Mouse (Mus musculus) stomach, postnatal 0 days (tissue): ENCODE measurements around the gene Rcan2. TPM values are rescaled to one million over a fixed set of nuclear protein-coding genes. Genes with fewer than 3 reads are reported as not detected.

Experiments
- ATAC-seq: fragments of 200-750 bp; cut with Nextera tagmentation; 2 replicates; pipeline ENCODE4 v1.8.0; 2017; ENCODE audit not compliant: low FRiP score, low TSS enrichment
- DNase-seq: peaks from one replicate; pipeline ENCODE4 v3.0.0-alpha.2; 2016; ENCODE audit warnings: low spot score
- H3K27ac ChIP-seq: fragments of 300-500 bp; sonication (generic); replicated peaks from 2 replicates; pipeline ENCODE4 v1.5.1; 2014; ENCODE audit warnings: mild to moderate bottlenecking, control low read depth
- H3K27me3 ChIP-seq: fragments of 300-500 bp; sonication (generic); 2 replicates; pipeline ENCODE4 v1.6.1; 2014; ENCODE audit warnings: low read length; ENCODE audit not compliant: control insufficient read depth, insufficient read depth
- H3K36me3 ChIP-seq: fragments of 300-500 bp; sonication (generic); 2 replicates; pipeline ENCODE4 v1.6.1; 2014; ENCODE audit warnings: low read length, mixed read lengths; ENCODE audit not compliant: control insufficient read depth, insufficient read depth
- H3K4me1 ChIP-seq: fragments of 300-500 bp; sonication (generic); replicated peaks from 2 replicates; pipeline ENCODE4 v1.6.1; 2014; ENCODE audit warnings: antibody characterized with exemption; ENCODE audit not compliant: control insufficient read depth, insufficient read depth
- H3K4me2 ChIP-seq: fragments of 300-500 bp; sonication (generic); replicated peaks from 2 replicates; pipeline ENCODE4 v1.6.1; 2014; ENCODE audit warnings: low read depth, mild to moderate bottlenecking, control low read depth, moderate library complexity
- H3K4me3 ChIP-seq: fragments of 300-500 bp; sonication (generic); 2 replicates; pipeline ENCODE4 v1.5.1; 2014; ENCODE audit warnings: low read depth, low read length, control low read depth
- H3K9ac ChIP-seq: fragments of 300-500 bp; sonication (generic); 2 replicates; pipeline ENCODE4 v1.6.1; 2014; ENCODE audit warnings: mild to moderate bottlenecking, low read length, control low read depth, mixed read lengths
- H3K9me3 ChIP-seq: fragments of 300-500 bp; sonication (generic); 2 replicates; pipeline ENCODE4 v1.6.1; 2016; ENCODE audit warnings: low read length; ENCODE audit not compliant: control insufficient read depth
- CTCF ChIP-seq: IDR thresholded peaks from 2 replicates; pipeline ENCODE4 v1.5.1; 2016; ENCODE audit warnings: antibody characterized with exemption, low read depth, mild to moderate bottlenecking, moderate library complexity
- EP300 ChIP-seq: optimal IDR thresholded peaks from 2 replicates; pipeline ENCODE3; 2016; ENCODE audit warnings: antibody characterized with exemption
- WGBS: fragments of 180-500 bp; shearing (Covaris S2); extraction: QIAGEN DNeasy Blood & Tissue Kit; methylation state at CpG from one replicate; pipeline ENCODE4 v1.1.7; 2014; 5-methylcytosine and 5-hydroxymethylcytosine counted together
- polyA plus RNA-seq: library from polyadenylated mRNA; unstranded; fragments of >200 nt; fragmentation: Nextera tagmentation; extraction: Ambion mirVana; gene quantifications from 2 replicates; pipeline ENCODE4 v1.2.1, GENCODE M21; 2015

Gene Rcan2
- polyA plus RNA-seq, 1 experiment from 2014 or later, result 11.0 TPM

DNA sequence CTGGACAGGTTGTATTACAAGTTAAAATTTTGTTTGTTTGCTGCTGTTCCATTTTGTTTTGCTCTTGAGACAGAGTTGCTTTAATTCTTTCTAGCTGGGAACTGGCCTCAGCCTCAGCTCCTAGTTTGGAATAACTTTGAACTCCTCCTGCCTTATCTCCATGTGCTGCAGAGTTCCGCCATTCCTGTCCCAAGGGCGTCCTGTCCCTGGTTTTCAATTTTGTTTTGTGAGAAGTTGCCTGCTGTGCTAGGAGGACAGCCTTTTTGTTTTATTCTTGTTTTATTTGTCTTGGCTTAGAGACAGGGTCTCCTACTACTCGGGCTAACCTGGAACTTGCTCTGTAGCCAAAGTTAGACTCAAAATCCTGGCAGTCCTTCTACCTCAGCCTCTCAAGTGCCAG is 26.1 kb downstream of the Rcan2 start:
- DNase-seq (no peak), ATAC-seq (no peak)
- Histone ChIP-seq H3K4me1 (no peaks in the 10 kb centered on the region), H3K36me3 (no peaks in the 10 kb centered on the region), H3K27ac (no peak overlapping the region), H3K9ac (no peak overlapping the region), H3K27me3 (no peaks in the 10 kb centered on the region), H3K4me2 (no peak overlapping the region), H3K9me3 (no peaks in the 10 kb centered on the region), H3K4me3 (no peak overlapping the region)
- TF ChIP-seq CTCF (no peak), EP300 (no peak)
- 70% methylated on average over 3 of the region's 3 CpGs for WGBS

DNA sequence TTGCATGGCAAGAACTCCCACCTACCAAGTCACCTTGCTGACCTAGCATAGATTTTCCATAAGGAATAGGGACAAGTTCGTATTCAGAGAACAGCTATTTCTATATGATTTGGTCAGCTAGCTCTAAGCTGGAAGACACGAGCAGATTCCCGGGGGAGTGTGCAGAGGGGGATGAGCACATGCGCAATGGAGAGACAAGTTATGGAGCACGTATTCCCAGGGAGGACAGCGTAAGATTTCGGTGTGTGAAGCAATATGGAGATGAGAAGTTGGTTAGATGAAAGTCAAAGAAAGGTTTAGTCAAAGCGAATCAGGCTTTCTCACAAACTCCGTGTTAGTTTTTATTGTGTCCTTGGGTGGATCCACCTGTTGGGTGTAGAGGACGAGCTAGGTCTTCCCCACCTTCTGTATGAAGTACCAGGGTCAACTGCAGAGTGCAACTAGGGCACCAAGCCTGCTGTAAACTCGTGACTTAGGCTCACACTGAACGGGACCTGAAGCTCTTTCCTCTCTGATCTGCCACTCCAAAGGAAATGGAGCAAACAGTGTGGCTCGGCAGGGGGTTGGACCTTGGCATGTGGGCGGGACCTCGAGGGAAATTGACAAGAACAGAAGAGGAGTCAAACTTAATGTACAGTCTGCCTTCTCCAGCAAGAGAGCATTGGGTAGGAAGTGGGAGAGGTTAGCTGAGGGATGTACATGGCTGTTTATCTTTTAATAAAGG is 31.4 kb downstream of the Rcan2 start:
- no peak overlapping the region for H3K4me3 ChIP-seq
- H3K4me2 ChIP-seq, result no peak overlapping the region
- H3K9ac ChIP-seq, result no peak overlapping the region
- TF ChIP-seq EP300 (no peak), CTCF (no peak)
- ATAC-seq (no peak), DNase-seq (no peak)
- no peaks in the 10 kb centered on the region for H3K9me3 ChIP-seq
- WGBS, result 75% methylated on average over 15 of the region's 15 CpGs
- no peaks in the 10 kb centered on the region for H3K27me3 ChIP-seq
- H3K4me1 ChIP-seq, result no peaks in the 10 kb centered on the region
- no peak overlapping the region for H3K27ac ChIP-seq
- no peaks in the 10 kb centered on the region for H3K36me3 ChIP-seq

DNA sequence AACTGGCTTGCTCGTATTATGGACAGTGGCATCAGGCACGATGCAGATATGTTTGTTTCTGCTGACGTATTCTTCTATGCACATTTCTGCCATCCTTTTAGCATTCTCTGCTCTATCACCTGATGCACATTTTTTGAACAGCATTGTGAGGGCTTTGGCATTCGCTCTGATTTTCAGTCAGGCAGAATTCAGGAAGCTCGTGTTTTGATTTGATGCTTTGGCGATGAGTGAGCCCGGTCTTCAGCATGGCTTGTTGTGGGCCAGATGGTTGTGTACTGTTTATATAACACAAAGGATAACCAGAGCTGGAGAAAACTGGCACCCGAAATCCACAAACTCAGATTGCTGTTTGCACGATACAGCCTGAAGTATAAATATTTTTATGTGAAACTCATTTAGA is 39.1 kb downstream of the Rcan2 start:
- Histone ChIP-seq H3K9ac (no peak overlapping the region), H3K4me1 (no peaks in the 10 kb centered on the region), H3K36me3 (no peaks in the 10 kb centered on the region), H3K4me3 (no peak overlapping the region), H3K9me3 (no peaks in the 10 kb centered on the region), H3K4me2 (no peak overlapping the region), H3K27ac (no peak overlapping the region), H3K27me3 (no peaks in the 10 kb centered on the region)
- DNase-seq (no peak), ATAC-seq (no peak)
- TF ChIP-seq EP300 (no peak), CTCF (no peak)
- WGBS, result 78% methylated on average over 9 of the region's 9 CpGs

DNA sequence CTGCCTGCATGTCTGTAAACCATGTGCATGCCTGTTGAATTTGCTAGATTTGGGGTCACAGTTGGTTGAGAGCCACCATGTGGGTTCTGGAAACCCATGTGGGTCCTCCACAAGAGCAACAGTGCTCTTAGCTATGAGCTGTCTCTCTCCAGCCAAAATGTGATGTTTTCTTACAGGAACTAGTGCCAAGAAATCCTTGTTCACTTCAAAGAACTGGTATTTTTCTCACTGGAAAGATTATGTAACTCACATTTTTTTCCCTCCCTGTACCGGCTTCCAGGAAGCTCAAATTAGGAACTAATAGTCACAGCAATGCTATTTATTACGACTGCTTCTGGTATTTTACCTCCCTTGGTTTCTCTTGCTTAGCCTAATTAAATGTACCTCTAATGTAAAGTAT is 45.6 kb downstream of the Rcan2 start:
- Histone ChIP-seq H3K4me3 (no peak overlapping the region), H3K27ac (no peak overlapping the region), H3K36me3 (no peaks in the 10 kb centered on the region), H3K9ac (no peak overlapping the region), H3K9me3 (no peaks in the 10 kb centered on the region), H3K4me1 (no peaks in the 10 kb centered on the region), H3K4me2 (no peak overlapping the region), H3K27me3 (no peaks in the 10 kb centered on the region)
- TF ChIP-seq EP300, result no peak
- TF ChIP-seq CTCF, result no peak
- 45% methylated on average over 2 of the region's 2 CpGs for WGBS
- no peak for ATAC-seq
- no peak for DNase-seq

DNA sequence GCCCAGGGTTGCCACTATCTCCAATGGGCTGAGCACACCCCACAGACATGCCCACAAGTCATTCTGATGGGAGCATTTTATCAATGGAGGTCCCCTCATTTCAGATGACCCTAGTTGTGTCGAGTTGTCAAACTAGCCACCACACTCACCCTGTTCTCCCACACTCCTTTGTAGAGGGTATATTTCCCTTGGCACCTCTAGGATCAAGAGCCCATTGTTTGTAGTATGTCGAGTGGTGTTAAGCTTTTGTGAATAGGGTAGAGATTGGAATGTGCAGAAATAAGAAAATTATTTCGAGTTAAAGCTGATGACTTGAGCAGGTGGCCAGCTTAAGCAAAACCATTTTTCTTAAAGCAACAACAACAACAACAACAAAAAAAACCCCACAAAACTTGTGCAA is 47.8 kb downstream of the Rcan2 start:
- H3K4me3 ChIP-seq, result no peak overlapping the region
- H3K4me2 ChIP-seq, result no peak overlapping the region
- no peak for ATAC-seq
- no peak for TF ChIP-seq CTCF
- TF ChIP-seq EP300, result no peak
- H3K9ac ChIP-seq, result no peak overlapping the region
- no peaks in the 10 kb centered on the region for H3K9me3 ChIP-seq
- no peaks in the 10 kb centered on the region for H3K4me1 ChIP-seq
- no peaks in the 10 kb centered on the region for H3K27me3 ChIP-seq
- WGBS, result 67% methylated on average over 3 of the region's 3 CpGs
- no peak overlapping the region for H3K27ac ChIP-seq
- no peaks in the 10 kb centered on the region for H3K36me3 ChIP-seq
- DNase-seq, result no peak

DNA sequence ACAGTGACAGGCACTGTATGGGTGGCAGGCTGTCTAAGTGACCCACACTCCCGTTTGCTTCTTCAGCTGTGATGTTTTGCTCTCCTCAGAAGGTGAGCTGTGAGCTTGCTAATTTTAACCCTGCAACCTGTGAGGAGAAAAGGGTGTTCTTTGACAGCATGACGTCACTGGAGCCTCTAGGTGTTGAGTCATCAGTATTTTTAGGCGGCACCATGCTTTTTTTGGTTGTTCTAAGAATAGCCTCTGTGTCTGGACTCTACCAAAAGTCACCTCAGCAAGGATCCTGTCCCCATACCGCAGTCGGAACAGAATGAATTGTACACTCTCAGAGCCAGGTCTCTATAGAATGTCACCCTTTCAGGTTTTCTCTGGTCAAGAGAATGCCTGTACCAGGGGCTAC is 54.0 kb downstream of the Rcan2 start:
- no peak overlapping the region for H3K4me3 ChIP-seq
- no peak for ATAC-seq
- H3K27me3 ChIP-seq, result no peaks in the 10 kb centered on the region
- no peaks in the 10 kb centered on the region for H3K4me1 ChIP-seq
- TF ChIP-seq EP300 (no peak), CTCF (no peak)
- no peak overlapping the region for H3K9ac ChIP-seq
- H3K36me3 ChIP-seq, result no peaks in the 10 kb centered on the region
- H3K27ac ChIP-seq, result no peak overlapping the region
- no peak overlapping the region for H3K4me2 ChIP-seq
- 68% methylated on average over 5 of the region's 5 CpGs for WGBS
- H3K9me3 ChIP-seq, result no peaks in the 10 kb centered on the region
- DNase-seq, result no peak
